Mouse (Mus musculus): ENCODE results near the gene Rpl9-ps6.

- TF ChIP-seq GATA1 (IDR thresholded peaks at IDR 0.05; ENCODE audit: borderline replicate concordance, low read length): no peak
- TF ChIP-seq FLI1 (IDR thresholded peaks at IDR 0.05; ENCODE audit: low read length): no peak
These were observed 41.7 kb downstream of the Rpl9-ps6 start for GRCm38 (mm10) chr19:32424706-32425105.
